Mouse (Mus musculus): ENCODE data around the gene Gm5148. TPM values are rescaled to one million over a fixed set of nuclear protein-coding genes. Genes with fewer than 3 reads are reported as not detected.

Gene Gm5148
- polyA plus RNA-seq, 1 experiment from 2014 or later: 5.2 TPM

GRCm38 (mm10) chr3:37707801-37708200, 16.5 kb downstream of the Gm5148 start:
- Histone ChIP-seq H3K9ac (no peak overlapping the region), H3K4me3 (no peak overlapping the region), H3K27me3 (no peaks in the 10 kb centered on the region), H3K9me3 (replicated peaks) (peaks cover 7% of the 10 kb centered on the region; the same call in 1 of the 2 replicates), H3K4me1 (no peaks in the 10 kb centered on the region), H3K36me3 (ENCODE audit: poor library complexity, severe bottlenecking) (no peaks in the 10 kb centered on the region), H3K4me2 (no peak overlapping the region), H3K27ac (no peak overlapping the region)
- 89% methylated on average over 6 of the region's 6 CpGs for WGBS
- no peak for ATAC-seq

- Histone ChIP-seq H3K27ac (no peak overlapping the region), H3K36me3 (ENCODE audit: poor library complexity, severe bottlenecking) (no peaks in the 10 kb centered on the region), H3K27me3 (no peaks in the 10 kb centered on the region), H3K9ac (no peak overlapping the region), H3K4me2 (no peak overlapping the region), H3K4me3 (no peak overlapping the region), H3K9me3 (replicated peaks) (peaks cover 7% of the 10 kb centered on the region; the same call in 1 of the 2 replicates), H3K4me1 (no peaks in the 10 kb centered on the region)
- ATAC-seq: no peak
- 89% methylated on average over 4 of the region's 4 CpGs for WGBS
Measured at GRCm38 (mm10) chr3:37706439-37706838, 17.9 kb downstream of the Gm5148 start.

GRCm38 (mm10) chr3:37705436-37705835, 18.9 kb downstream of the Gm5148 start:
- Histone ChIP-seq H3K27me3 (no peaks in the 10 kb centered on the region), H3K9ac (no peak overlapping the region), H3K4me1 (no peaks in the 10 kb centered on the region), H3K4me2 (no peak overlapping the region), H3K4me3 (no peak overlapping the region), H3K27ac (no peak overlapping the region), H3K36me3 (ENCODE audit: poor library complexity, severe bottlenecking) (no peaks in the 10 kb centered on the region), H3K9me3 (replicated peaks) (peaks cover 7% of the 10 kb centered on the region; the same call in 1 of the 2 replicates)
- 67% methylated on average over 6 of the region's 6 CpGs for WGBS
- ATAC-seq: no peak

- no peak for ATAC-seq
- Histone ChIP-seq H3K36me3 (ENCODE audit: poor library complexity, severe bottlenecking) (no peaks in the 10 kb centered on the region), H3K27ac (no peak overlapping the region), H3K4me1 (no peaks in the 10 kb centered on the region), H3K9me3 (replicated peaks) (peaks cover 7% of the 10 kb centered on the region; the same call in 1 of the 2 replicates), H3K9ac (no peak overlapping the region), H3K4me3 (no peak overlapping the region), H3K27me3 (no peaks in the 10 kb centered on the region), H3K4me2 (no peak overlapping the region)
- 58% methylated on average over 14 of the region's 14 CpGs for WGBS
Measured at GRCm38 (mm10) chr3:37704701-37705279, 19.5 kb downstream of the Gm5148 start.

- Histone ChIP-seq H3K27ac (no peak overlapping the region), H3K4me1 (no peaks in the 10 kb centered on the region), H3K4me3 (no peak overlapping the region), H3K4me2 (no peak overlapping the region), H3K36me3 (ENCODE audit: poor library complexity, severe bottlenecking) (no peaks in the 10 kb centered on the region), H3K9me3 (replicated peaks) (peaks cover 7% of the 10 kb centered on the region; the same call in 1 of the 2 replicates), H3K27me3 (no peaks in the 10 kb centered on the region), H3K9ac (no peak overlapping the region)
- WGBS: 93% methylated on average over 6 of the region's 6 CpGs
- ATAC-seq: no peak
Measured at GRCm38 (mm10) chr3:37703066-37703465, 21.2 kb downstream of the Gm5148 start.

GRCm38 (mm10) chr3:37693552-37693951, 30.7 kb downstream of the Gm5148 start:
- no peak overlapping the region for H3K27ac ChIP-seq
- no peak for ATAC-seq
- H3K36me3 ChIP-seq (ENCODE audit: poor library complexity, severe bottlenecking): no peaks in the 10 kb centered on the region
- no peaks in the 10 kb centered on the region for H3K4me1 ChIP-seq
- H3K4me3 ChIP-seq: no peak overlapping the region
- WGBS: 87% methylated on average over 8 of the region's 8 CpGs
- H3K4me2 ChIP-seq: no peak overlapping the region
- H3K9me3 ChIP-seq (replicated peaks): no peaks in the 10 kb centered on the region
- no peaks in the 10 kb centered on the region for H3K27me3 ChIP-seq
- no peak overlapping the region for H3K9ac ChIP-seq

GRCm38 (mm10) chr3:37692945-37693344, 31.3 kb downstream of the Gm5148 start:
- no peaks in the 10 kb centered on the region for H3K36me3 ChIP-seq (ENCODE audit: poor library complexity, severe bottlenecking)
- WGBS: 82% methylated on average over 4 of the region's 4 CpGs
- H3K4me1 ChIP-seq: no peaks in the 10 kb centered on the region
- H3K27me3 ChIP-seq: no peaks in the 10 kb centered on the region
- H3K4me3 ChIP-seq: no peak overlapping the region
- no peak overlapping the region for H3K4me2 ChIP-seq
- ATAC-seq: no peak
- H3K9ac ChIP-seq: no peak overlapping the region
- no peaks in the 10 kb centered on the region for H3K9me3 ChIP-seq (replicated peaks)
- H3K27ac ChIP-seq: no peak overlapping the region

GRCm38 (mm10) chr3:37687158-37687980, 36.9 kb downstream of the Gm5148 start:
- peak; percentile 41; the same call in 1 of the 2 replicates for ATAC-seq
- peaks cover 8% of the 10 kb centered on the region for H3K4me1 ChIP-seq
- H3K9ac ChIP-seq: peak overlapping the region; percentile 43
- 0 out of 2 replicates have a peak, but pooled peaks cover 7% of the 10 kb centered on the region for H3K27me3 ChIP-seq
- H3K36me3 ChIP-seq (ENCODE audit: poor library complexity, severe bottlenecking): no peaks in the 10 kb centered on the region
- H3K4me2 ChIP-seq: peak overlapping the region; percentile 57
- H3K4me3 ChIP-seq: peak overlapping the region; percentile 29
- no peaks in the 10 kb centered on the region for H3K9me3 ChIP-seq (replicated peaks)
- no peak overlapping the region for H3K27ac ChIP-seq
- WGBS: 35% methylated on average over 28 of the region's 28 CpGs

- Histone ChIP-seq H3K27me3 (0 out of 2 replicates have a peak, but pooled peaks cover 7% of the 10 kb centered on the region), H3K9ac (peak overlapping the region; percentile 43), H3K4me1 (peaks cover 8% of the 10 kb centered on the region), H3K36me3 (ENCODE audit: poor library complexity, severe bottlenecking) (no peaks in the 10 kb centered on the region), H3K4me2 (peak overlapping the region; percentile 57), H3K27ac (no peak overlapping the region), H3K9me3 (replicated peaks) (no peaks in the 10 kb centered on the region), H3K4me3 (peak overlapping the region; percentile 29)
- no peak for ATAC-seq
- 28% methylated on average over 6 of the region's 6 CpGs for WGBS
Measured at GRCm38 (mm10) chr3:37686751-37687150, 37.5 kb downstream of the Gm5148 start.

GRCm38 (mm10) chr3:37686219-37686618, 38.1 kb downstream of the Gm5148 start:
- H3K9me3 ChIP-seq (replicated peaks): no peaks in the 10 kb centered on the region
- H3K4me2 ChIP-seq: no peak overlapping the region
- ATAC-seq: no peak
- WGBS: 59% methylated on average over 7 of the region's 7 CpGs
- no peak overlapping the region for H3K9ac ChIP-seq
- peaks cover 8% of the 10 kb centered on the region for H3K4me1 ChIP-seq
- no peak overlapping the region for H3K4me3 ChIP-seq
- H3K36me3 ChIP-seq (ENCODE audit: poor library complexity, severe bottlenecking): no peaks in the 10 kb centered on the region
- H3K27me3 ChIP-seq: 0 out of 2 replicates have a peak, but pooled peaks cover 7% of the 10 kb centered on the region
- H3K27ac ChIP-seq: no peak overlapping the region

GRCm38 (mm10) chr3:37676291-37676690, 48.0 kb downstream of the Gm5148 start:
- H3K4me2 ChIP-seq: no peak overlapping the region
- H3K4me1 ChIP-seq: peaks cover 22% of the 10 kb centered on the region
- no peak for ATAC-seq
- H3K9me3 ChIP-seq (replicated peaks): no peaks in the 10 kb centered on the region
- H3K27ac ChIP-seq: no peak overlapping the region
- no peaks in the 10 kb centered on the region for H3K27me3 ChIP-seq
- H3K9ac ChIP-seq: no peak overlapping the region
- 79% methylated on average over 8 of the region's 8 CpGs for WGBS
- H3K4me3 ChIP-seq: no peak overlapping the region
- H3K36me3 ChIP-seq (ENCODE audit: poor library complexity, severe bottlenecking): no peaks in the 10 kb centered on the region

- Histone ChIP-seq H3K4me1 (peaks cover 22% of the 10 kb centered on the region), H3K36me3 (ENCODE audit: poor library complexity, severe bottlenecking) (no peaks in the 10 kb centered on the region), H3K4me2 (no peak overlapping the region), H3K9ac (no peak overlapping the region), H3K4me3 (no peak overlapping the region), H3K9me3 (replicated peaks) (no peaks in the 10 kb centered on the region), H3K27me3 (no peaks in the 10 kb centered on the region), H3K27ac (no peak overlapping the region)
- ATAC-seq: no peak
- WGBS: 84% methylated on average over 11 of the region's 11 CpGs
Measured at GRCm38 (mm10) chr3:37675056-37675525, 49.2 kb downstream of the Gm5148 start.

All from forebrain, embryonic 13.5 days (tissue).